Mouse (Mus musculus): ENCODE measurements around the gene Hspa1l. TPM values are rescaled to one million over a fixed set of nuclear protein-coding genes. Genes with fewer than 3 reads are reported as not detected.
"Not testable (repeated sequence)": the region's sequence is repeated elsewhere in the genome, so short reads cannot be mapped to it uniquely, and the experiment has no call there.

The Hspa1l gene
- polyA plus RNA-seq, 1 experiment from 2014 or later, result 1.3 TPM

GRCm38 (mm10) chr17:35004075-35004717 lies 31.7 kb downstream of the Hspa1l start:
- 94% methylated on average over 17 of the region's 17 CpGs for WGBS
- peaks cover 24% of the 10 kb centered on the region for H3K4me1 ChIP-seq (ENCODE audit: control insufficient read depth, insufficient read depth, low read length)
- H3K9me3 ChIP-seq (ENCODE audit: control insufficient read depth, low read length), result no peaks in the 10 kb centered on the region
- H3K36me3 ChIP-seq (ENCODE audit: control insufficient read depth, insufficient read depth, low read length), result peaks cover 49% of the 10 kb centered on the region
- no peak for ATAC-seq (ENCODE audit: low FRiP score, low TSS enrichment)
- no peak overlapping the region for H3K4me2 ChIP-seq (replicated peaks; ENCODE audit: low read depth, low read length)
- no peak overlapping the region for H3K9ac ChIP-seq (ENCODE audit: low read depth, low read length)
- H3K4me3 ChIP-seq (ENCODE audit: low read length), result no peak overlapping the region
- H3K27ac ChIP-seq (ENCODE audit: low read depth, low read length), result no peak overlapping the region
- no peaks in the 10 kb centered on the region for H3K27me3 ChIP-seq (ENCODE audit: control insufficient read depth, insufficient read depth, low read length)

GRCm38 (mm10) chr17:35005158-35005557 lies 32.7 kb downstream of the Hspa1l start:
- Histone ChIP-seq H3K4me2 (replicated peaks; ENCODE audit: low read depth, low read length) (no peak overlapping the region), H3K9ac (ENCODE audit: low read depth, low read length) (no peak overlapping the region), H3K27ac (ENCODE audit: low read depth, low read length) (no peak overlapping the region), H3K27me3 (ENCODE audit: control insufficient read depth, insufficient read depth, low read length) (no peaks in the 10 kb centered on the region), H3K36me3 (ENCODE audit: control insufficient read depth, insufficient read depth, low read length) (peaks cover 57% of the 10 kb centered on the region), H3K4me1 (ENCODE audit: control insufficient read depth, insufficient read depth, low read length) (peaks cover 15% of the 10 kb centered on the region), H3K9me3 (ENCODE audit: control insufficient read depth, low read length) (no peaks in the 10 kb centered on the region), H3K4me3 (ENCODE audit: low read length) (no peak overlapping the region)
- WGBS, result 97% methylated on average over 10 of the region's 10 CpGs
- no peak for ATAC-seq (ENCODE audit: low FRiP score, low TSS enrichment)

DNA sequence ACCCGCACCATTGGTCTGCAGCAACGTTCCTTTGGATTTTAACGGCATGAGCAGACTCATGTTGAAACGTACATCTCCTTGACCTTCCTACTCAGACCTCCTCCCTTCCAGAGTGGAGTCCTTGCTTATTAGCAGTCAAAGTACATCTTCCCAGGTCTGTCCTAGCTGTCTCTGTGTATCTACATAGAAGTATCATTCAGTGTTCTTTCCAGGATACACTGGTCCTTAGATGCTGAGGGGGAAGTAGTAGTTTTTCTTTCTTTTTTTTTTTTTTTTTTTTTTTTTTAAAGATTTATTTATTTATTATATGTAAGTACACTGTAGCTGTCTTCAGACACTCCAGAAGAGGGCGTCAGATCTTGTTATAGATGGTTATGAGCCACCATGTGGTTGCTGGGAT lies 33.4 kb downstream of the Hspa1l start:
- not testable (repeated sequence) for H3K9me3 ChIP-seq (ENCODE audit: control insufficient read depth, low read length); H3K4me2 ChIP-seq (replicated peaks; ENCODE audit: low read depth, low read length); H3K27ac ChIP-seq (ENCODE audit: low read depth, low read length); H3K4me3 ChIP-seq (ENCODE audit: low read length); ATAC-seq (ENCODE audit: low FRiP score, low TSS enrichment); H3K9ac ChIP-seq (ENCODE audit: low read depth, low read length); H3K27me3 ChIP-seq (ENCODE audit: control insufficient read depth, insufficient read depth, low read length)
- peaks cover 15% of the 10 kb centered on the region for H3K4me1 ChIP-seq (ENCODE audit: control insufficient read depth, insufficient read depth, low read length)
- WGBS, result 92% methylated on average over 4 of the region's 5 CpGs
- H3K36me3 ChIP-seq (ENCODE audit: control insufficient read depth, insufficient read depth, low read length), result peaks cover 64% of the 10 kb centered on the region

DNA sequence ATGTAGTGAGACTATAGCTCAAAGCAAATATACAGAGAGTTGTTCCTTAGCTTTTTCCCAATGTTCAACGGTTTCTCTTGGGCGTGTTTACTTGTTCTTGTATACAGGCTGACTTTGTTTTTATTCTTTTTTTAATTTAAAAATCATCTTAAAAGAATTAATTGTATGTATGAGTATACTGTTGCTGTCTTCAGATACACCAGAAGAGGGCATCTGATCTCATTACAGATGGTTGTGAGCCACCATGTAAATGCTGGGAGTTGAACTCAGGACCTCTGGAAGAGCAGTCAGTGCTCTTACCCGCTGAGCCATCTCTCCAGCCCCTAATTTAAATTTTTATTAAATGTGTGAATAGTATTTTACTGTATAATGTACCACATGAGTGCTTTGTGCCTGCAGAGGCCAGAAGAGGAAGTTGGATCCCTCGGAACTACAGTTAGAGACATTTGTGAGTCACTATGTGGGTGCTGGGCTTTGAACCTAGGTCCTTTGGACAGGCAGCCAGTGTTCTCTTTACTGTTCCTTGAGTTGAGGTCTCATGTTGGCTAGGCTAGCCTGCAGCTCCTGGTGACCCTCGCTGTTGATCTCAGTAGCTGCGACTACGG lies 35.0 kb downstream of the Hspa1l start:
- WGBS, result 97% methylated on average over 7 of the region's 7 CpGs
- Histone ChIP-seq H3K4me3 (ENCODE audit: low read length) (no peak overlapping the region), H3K27ac (ENCODE audit: low read depth, low read length) (no peak overlapping the region), H3K9me3 (ENCODE audit: control insufficient read depth, low read length) (no peaks in the 10 kb centered on the region), H3K9ac (ENCODE audit: low read depth, low read length) (no peak overlapping the region), H3K4me2 (replicated peaks; ENCODE audit: low read depth, low read length) (no peak overlapping the region), H3K36me3 (ENCODE audit: control insufficient read depth, insufficient read depth, low read length) (peaks cover 80% of the 10 kb centered on the region), H3K4me1 (ENCODE audit: control insufficient read depth, insufficient read depth, low read length) (peaks cover 11% of the 10 kb centered on the region), H3K27me3 (ENCODE audit: control insufficient read depth, insufficient read depth, low read length) (no peaks in the 10 kb centered on the region)
- ATAC-seq (ENCODE audit: low FRiP score, low TSS enrichment), result no peak

DNA sequence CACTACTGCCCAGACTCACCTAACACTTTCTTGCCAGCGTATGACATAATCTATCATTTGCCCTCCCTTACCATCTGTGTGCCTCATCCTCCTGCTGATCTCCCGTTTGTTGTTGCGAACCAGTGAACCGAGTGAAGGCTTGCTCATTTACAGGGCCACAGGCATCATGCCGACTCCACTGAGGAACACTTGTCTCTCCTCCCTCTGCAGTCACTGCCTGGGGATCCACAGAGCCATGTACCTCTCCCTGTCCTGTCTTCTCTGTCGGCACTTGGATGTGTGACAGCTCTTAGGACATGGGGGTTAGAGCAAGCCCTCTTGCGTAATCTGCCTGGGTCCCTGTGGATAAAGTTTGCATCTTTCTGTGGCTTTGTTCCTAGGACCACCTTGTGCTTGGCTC lies 37.1 kb downstream of the Hspa1l start:
- Histone ChIP-seq H3K27me3 (ENCODE audit: control insufficient read depth, insufficient read depth, low read length) (no peaks in the 10 kb centered on the region), H3K4me2 (replicated peaks; ENCODE audit: low read depth, low read length) (no peak overlapping the region), H3K9ac (ENCODE audit: low read depth, low read length) (no peak overlapping the region), H3K4me1 (ENCODE audit: control insufficient read depth, insufficient read depth, low read length) (no peaks in the 10 kb centered on the region), H3K27ac (ENCODE audit: low read depth, low read length) (no peak overlapping the region), H3K36me3 (ENCODE audit: control insufficient read depth, insufficient read depth, low read length) (peaks cover 94% of the 10 kb centered on the region), H3K9me3 (ENCODE audit: control insufficient read depth, low read length) (no peaks in the 10 kb centered on the region), H3K4me3 (ENCODE audit: low read length) (no peak overlapping the region)
- WGBS, result 85% methylated on average over 7 of the region's 7 CpGs
- no peak for ATAC-seq (ENCODE audit: low FRiP score, low TSS enrichment)

GRCm38 (mm10) chr17:35011440-35011839 lies 38.9 kb downstream of the Hspa1l start:
- Histone ChIP-seq H3K27ac (ENCODE audit: low read depth, low read length) (no peak overlapping the region), H3K9me3 (ENCODE audit: control insufficient read depth, low read length) (no peaks in the 10 kb centered on the region), H3K4me1 (ENCODE audit: control insufficient read depth, insufficient read depth, low read length) (no peaks in the 10 kb centered on the region), H3K36me3 (ENCODE audit: control insufficient read depth, insufficient read depth, low read length) (peaks cover 98% of the 10 kb centered on the region), H3K27me3 (ENCODE audit: control insufficient read depth, insufficient read depth, low read length) (no peaks in the 10 kb centered on the region), H3K4me2 (replicated peaks; ENCODE audit: low read depth, low read length) (no peak overlapping the region), H3K9ac (ENCODE audit: low read depth, low read length) (no peak overlapping the region), H3K4me3 (ENCODE audit: low read length) (no peak overlapping the region)
- 97% methylated on average over 8 of the region's 8 CpGs for WGBS
- ATAC-seq (ENCODE audit: low FRiP score, low TSS enrichment), result no peak

- Histone ChIP-seq H3K27me3 (ENCODE audit: control insufficient read depth, insufficient read depth, low read length) (no peaks in the 10 kb centered on the region), H3K9ac (ENCODE audit: low read depth, low read length) (no peak overlapping the region), H3K4me2 (replicated peaks; ENCODE audit: low read depth, low read length) (no peak overlapping the region), H3K4me1 (ENCODE audit: control insufficient read depth, insufficient read depth, low read length) (no peaks in the 10 kb centered on the region), H3K4me3 (ENCODE audit: low read length) (no peak overlapping the region), H3K9me3 (ENCODE audit: control insufficient read depth, low read length) (no peaks in the 10 kb centered on the region), H3K36me3 (ENCODE audit: control insufficient read depth, insufficient read depth, low read length) (peaks cover 89% of the 10 kb centered on the region), H3K27ac (ENCODE audit: low read depth, low read length) (no peak overlapping the region)
- no peak for ATAC-seq (ENCODE audit: low FRiP score, low TSS enrichment)
- WGBS, result 83% methylated on average over 13 of the region's 13 CpGs
Observed at GRCm38 (mm10) chr17:35012430-35012829, 39.9 kb downstream of the Hspa1l start.

DNA sequence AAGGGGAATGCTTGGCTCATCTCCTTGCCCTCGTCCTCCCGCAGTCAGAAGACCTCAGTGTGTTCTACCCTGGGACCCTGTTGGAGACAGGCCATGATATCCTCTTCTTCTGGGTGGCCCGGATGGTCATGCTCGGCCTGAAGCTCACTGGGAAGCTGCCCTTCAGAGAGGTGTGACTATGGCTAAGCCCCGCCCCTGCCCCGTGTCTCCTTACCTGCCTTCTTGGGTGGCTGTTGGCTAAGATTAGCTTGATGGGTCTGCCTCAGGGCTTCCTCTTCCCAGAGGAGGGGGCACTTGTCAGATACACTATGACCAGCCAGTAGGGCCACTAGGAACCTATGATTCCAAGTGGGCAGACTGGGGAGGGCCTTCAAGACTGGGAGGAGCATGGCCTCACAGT lies 40.7 kb downstream of the Hspa1l start:
- H3K27ac ChIP-seq (ENCODE audit: low read depth, low read length), result no peak overlapping the region

GRCm38 (mm10) chr17:35015296-35015695 lies 42.8 kb downstream of the Hspa1l start:
- no peaks in the 10 kb centered on the region for H3K4me1 ChIP-seq (ENCODE audit: control insufficient read depth, insufficient read depth, low read length)
- 91% methylated on average over 16 of the region's 16 CpGs for WGBS
- no peak overlapping the region for H3K4me3 ChIP-seq (ENCODE audit: low read length)
- H3K9me3 ChIP-seq (ENCODE audit: control insufficient read depth, low read length), result no peaks in the 10 kb centered on the region
- H3K36me3 ChIP-seq (ENCODE audit: control insufficient read depth, insufficient read depth, low read length), result peaks cover 62% of the 10 kb centered on the region
- H3K4me2 ChIP-seq (replicated peaks; ENCODE audit: low read depth, low read length), result no peak overlapping the region
- no peak overlapping the region for H3K27ac ChIP-seq (ENCODE audit: low read depth, low read length)
- no peak for ATAC-seq (ENCODE audit: low FRiP score, low TSS enrichment)
- no peak overlapping the region for H3K9ac ChIP-seq (ENCODE audit: low read depth, low read length)
- H3K27me3 ChIP-seq (ENCODE audit: control insufficient read depth, insufficient read depth, low read length), result no peaks in the 10 kb centered on the region

More for the DNA sequence above, 40.7 kb downstream of the Hspa1l start:
- Histone ChIP-seq H3K36me3 (ENCODE audit: control insufficient read depth, insufficient read depth, low read length) (peaks cover 81% of the 10 kb centered on the region), H3K27me3 (ENCODE audit: control insufficient read depth, insufficient read depth, low read length) (no peaks in the 10 kb centered on the region), H3K9ac (ENCODE audit: low read depth, low read length) (no peak overlapping the region), H3K4me2 (replicated peaks; ENCODE audit: low read depth, low read length) (no peak overlapping the region), H3K4me3 (ENCODE audit: low read length) (no peak overlapping the region), H3K9me3 (ENCODE audit: control insufficient read depth, low read length) (no peaks in the 10 kb centered on the region), H3K4me1 (ENCODE audit: control insufficient read depth, insufficient read depth, low read length) (no peaks in the 10 kb centered on the region)
- ATAC-seq (ENCODE audit: low FRiP score, low TSS enrichment), result no peak
- WGBS, result 77% methylated on average over 6 of the region's 6 CpGs
